Mouse (Mus musculus) small intestine, adult 2 months (tissue): Measurements from ENCODE around the gene Rbfox1.

ENCODE experiments used
- CTCF ChIP-seq: fragments of 200-500 bp; IDR thresholded peaks from 2 replicates; pipeline ENCODE4 v1.5.1; 2012; ENCODE audit warnings: low read depth, mild to moderate bottlenecking, control low read depth, inconsistent platforms, low read length, moderate library complexity, mixed read lengths; ENCODE audit not compliant: insufficient replicate concordance, insufficient read length; ENCODE audit errors: extremely low read depth
- POLR2A ChIP-seq: fragments of 200-500 bp; IDR thresholded peaks from 2 replicates; pipeline ENCODE4 v1.6.1; 2012; ENCODE audit warnings: low read depth, mild to moderate bottlenecking, control low read depth, inconsistent platforms, low read length, moderate library complexity

GRCm38 (mm10) chr16:7059596-7059995 lies 1174.4 kb downstream of the Rbfox1 start:
- TF ChIP-seq POLR2A (no peak), CTCF (no peak)
